Mouse (Mus musculus) neural tube, embryonic 14.5 days (tissue): Measurements from ENCODE around the gene Galm. TPM values are rescaled to one million over a fixed set of nuclear protein-coding genes. Genes with fewer than 3 reads are reported as not detected.

ENCODE experiments used
- ATAC-seq: fragments of 200-750 bp; cut with Nextera tagmentation; 2 replicates; pipeline ENCODE4 v1.8.0; 2017; ENCODE audit warnings: low read depth, mild to moderate bottlenecking, moderate TSS enrichment, moderate library complexity
- H3K27ac ChIP-seq: fragments of 300-500 bp; sonication (generic); 2 replicates; pipeline ENCODE4 v1.5.1; 2014; ENCODE audit warnings: low read depth, mild to moderate bottlenecking, control low read depth, low read length, moderate library complexity, mixed read lengths
- H3K27me3 ChIP-seq: fragments of 300-500 bp; sonication (generic); 2 replicates; pipeline ENCODE4 v1.6.1; 2014; ENCODE audit warnings: low read length; ENCODE audit not compliant: control insufficient read depth, insufficient read depth
- H3K36me3 ChIP-seq: fragments of 300-500 bp; sonication (generic); 2 replicates; pipeline ENCODE4 v1.6.1; 2014; ENCODE audit warnings: low read length, mixed read lengths; ENCODE audit not compliant: control insufficient read depth, insufficient read depth
- H3K4me1 ChIP-seq: fragments of 300-500 bp; sonication (generic); 2 replicates; pipeline ENCODE4 v1.6.1; 2014; ENCODE audit warnings: low read length; ENCODE audit not compliant: control insufficient read depth, insufficient read depth
- H3K4me2 ChIP-seq: fragments of 300-500 bp; sonication (generic); 2 replicates; pipeline ENCODE4 v1.6.1; 2014; ENCODE audit warnings: mild to moderate bottlenecking, low read depth, low read length, control low read depth
- H3K4me3 ChIP-seq: fragments of 300-500 bp; sonication (generic); 2 replicates; pipeline ENCODE4 v1.5.1; 2014; ENCODE audit warnings: low read depth, low read length, control low read depth, mixed read lengths
- H3K9ac ChIP-seq: fragments of 300-500 bp; sonication (generic); replicated peaks from 2 replicates; pipeline ENCODE4 v1.6.1; 2014; ENCODE audit warnings: low read depth, mild to moderate bottlenecking, control low read depth, low read length, mixed read lengths
- H3K9me3 ChIP-seq: fragments of 300-500 bp; sonication (generic); 2 replicates; pipeline ENCODE4 v1.6.1; 2016; ENCODE audit warnings: low read length; ENCODE audit not compliant: control insufficient read depth
- WGBS: fragments of 180-500 bp; shearing (Covaris S2); extraction: QIAGEN DNeasy Blood & Tissue Kit; methylation state at CpG from one replicate; pipeline ENCODE4 v1.1.7; 2014; 5-methylcytosine and 5-hydroxymethylcytosine counted together
- polyA plus RNA-seq: library from polyadenylated mRNA; unstranded; fragments of >200 nt; fragmentation: Nextera tagmentation; extraction: Ambion mirVana; gene quantifications from 2 replicates; pipeline ENCODE4 v1.2.1, GENCODE M21; 2014

Gene Galm
- polyA plus RNA-seq, 1 experiment from 2014 or later = 0.79 TPM

DNA sequence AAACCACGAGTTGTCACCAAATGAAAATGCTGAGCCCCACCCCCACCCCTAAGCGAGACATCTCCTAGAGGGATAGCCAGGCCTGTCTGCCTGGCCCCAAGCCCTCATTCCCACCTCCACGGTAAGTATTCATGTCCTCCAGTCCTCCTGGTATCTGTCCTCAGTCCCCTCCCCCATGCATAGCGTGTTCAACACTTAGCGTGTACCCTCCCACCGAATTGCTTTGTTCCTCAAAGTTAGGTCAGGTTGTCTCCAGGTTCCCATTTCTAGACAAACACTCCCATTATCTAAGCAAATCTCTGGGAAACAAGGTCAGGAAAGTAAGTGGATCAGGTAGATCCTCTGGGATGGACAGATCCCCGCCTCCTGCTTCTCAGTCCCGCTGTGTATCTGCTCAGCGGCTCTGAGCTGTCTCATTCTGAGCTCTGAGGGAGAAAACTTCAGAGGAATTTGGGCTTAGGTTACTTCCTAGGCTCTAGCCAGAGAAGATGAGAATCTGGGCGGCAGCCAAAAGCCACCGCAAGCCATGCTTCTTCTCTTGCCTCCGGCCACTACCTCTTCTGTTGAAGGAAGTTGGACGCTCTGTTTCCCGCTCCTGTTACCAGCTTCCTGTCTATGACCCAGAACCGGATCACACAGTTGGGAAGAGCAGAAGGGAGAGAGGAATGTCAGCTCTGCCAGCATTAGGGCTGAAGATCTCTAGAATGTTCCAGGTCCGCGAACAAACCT, 11.3 kb downstream of the Galm start:
- H3K36me3 ChIP-seq = no peaks in the 10 kb centered on the region
- no peaks in the 10 kb centered on the region for H3K4me1 ChIP-seq
- no peak overlapping the region for H3K27ac ChIP-seq
- no peaks in the 10 kb centered on the region for H3K9me3 ChIP-seq
- H3K4me3 ChIP-seq = no peak overlapping the region
- no peak overlapping the region for H3K9ac ChIP-seq
- WGBS = 82% methylated on average over 17 of the region's 17 CpGs
- H3K4me2 ChIP-seq = no peak overlapping the region
- H3K27me3 ChIP-seq = no peaks in the 10 kb centered on the region
- no peak for ATAC-seq

DNA sequence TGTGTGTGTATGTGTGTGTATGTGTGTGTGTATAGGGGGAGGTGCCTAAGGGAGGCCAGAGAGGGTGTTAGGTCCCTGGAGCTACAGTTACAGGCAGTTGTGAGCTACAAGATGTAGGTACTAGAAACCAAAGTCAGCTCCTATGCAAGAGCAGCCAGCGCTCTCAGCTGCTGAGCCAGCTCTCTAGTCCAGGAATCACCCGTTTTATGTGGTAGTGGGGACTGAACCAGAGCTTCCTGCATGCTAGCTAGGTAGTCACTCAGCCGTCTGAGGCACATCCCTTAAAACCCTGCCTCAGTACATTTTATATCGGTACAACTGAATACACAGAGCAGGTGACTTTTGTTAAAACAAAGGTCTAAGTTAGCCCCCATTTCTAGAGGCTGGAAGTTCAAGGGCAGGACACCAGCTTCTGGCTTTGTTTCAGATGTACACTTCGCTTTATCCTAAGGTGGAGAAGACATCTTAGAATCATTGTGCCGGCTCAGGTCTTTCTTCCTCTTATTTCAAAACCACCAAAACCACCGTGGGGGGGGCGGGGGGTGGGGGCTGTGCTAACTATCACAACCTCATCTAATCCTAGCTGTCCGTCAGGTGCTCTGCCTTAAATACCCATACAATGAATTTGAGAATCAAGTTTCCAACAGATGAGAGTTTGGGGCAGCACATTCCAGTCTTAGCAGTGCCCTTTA, 12.6 kb downstream of the Galm start:
- Histone ChIP-seq H3K9me3 (no peaks in the 10 kb centered on the region), H3K36me3 (no peaks in the 10 kb centered on the region), H3K4me2 (no peak overlapping the region), H3K27ac (no peak overlapping the region), H3K4me3 (no peak overlapping the region), H3K27me3 (no peaks in the 10 kb centered on the region), H3K4me1 (no peaks in the 10 kb centered on the region), H3K9ac (no peak overlapping the region)
- 77% methylated on average over 9 of the region's 9 CpGs for WGBS
- ATAC-seq = no peak

DNA sequence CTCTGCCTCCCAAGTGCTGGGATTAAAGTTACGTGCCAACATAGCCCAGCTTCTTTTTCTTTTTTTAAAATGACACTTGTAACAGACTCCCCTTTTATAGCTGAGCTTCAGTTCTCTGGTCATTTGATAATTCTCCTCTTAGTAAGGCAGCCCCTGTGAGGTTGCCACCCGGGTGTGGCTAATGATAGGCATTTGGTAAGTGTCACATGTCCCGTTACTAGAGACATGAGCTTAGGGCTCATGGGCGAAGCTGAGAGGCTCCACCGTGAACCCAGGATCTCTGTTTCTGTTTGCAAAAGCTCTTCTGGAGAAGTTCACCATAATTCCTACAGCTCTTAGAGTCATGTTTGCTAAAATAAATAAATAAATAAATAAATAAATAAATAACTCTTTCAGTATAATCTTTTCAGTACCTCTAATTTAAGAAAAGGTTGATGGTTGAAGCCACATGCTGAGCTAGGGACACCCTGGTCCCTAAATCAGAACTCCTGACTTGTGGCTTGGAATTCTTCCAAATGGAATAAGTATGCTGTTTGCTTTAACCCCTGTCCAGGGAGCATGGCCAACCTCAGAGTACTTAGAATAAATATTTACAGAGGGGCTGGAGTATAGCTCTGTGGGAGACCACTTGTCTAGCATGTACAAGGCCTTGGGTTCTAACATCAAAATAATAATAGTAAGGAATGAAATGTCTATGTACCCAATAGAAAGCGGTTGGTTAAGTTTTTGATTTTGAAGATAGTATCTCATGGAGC, 16.4 kb downstream of the Galm start:
- Histone ChIP-seq H3K27ac (no peak overlapping the region), H3K4me1 (no peaks in the 10 kb centered on the region), H3K9me3 (no peaks in the 10 kb centered on the region), H3K9ac (no peak overlapping the region), H3K27me3 (no peaks in the 10 kb centered on the region), H3K4me2 (no peak overlapping the region), H3K4me3 (no peak overlapping the region), H3K36me3 (no peaks in the 10 kb centered on the region)
- ATAC-seq = no peak
- 90% methylated on average over 6 of the region's 6 CpGs for WGBS

DNA sequence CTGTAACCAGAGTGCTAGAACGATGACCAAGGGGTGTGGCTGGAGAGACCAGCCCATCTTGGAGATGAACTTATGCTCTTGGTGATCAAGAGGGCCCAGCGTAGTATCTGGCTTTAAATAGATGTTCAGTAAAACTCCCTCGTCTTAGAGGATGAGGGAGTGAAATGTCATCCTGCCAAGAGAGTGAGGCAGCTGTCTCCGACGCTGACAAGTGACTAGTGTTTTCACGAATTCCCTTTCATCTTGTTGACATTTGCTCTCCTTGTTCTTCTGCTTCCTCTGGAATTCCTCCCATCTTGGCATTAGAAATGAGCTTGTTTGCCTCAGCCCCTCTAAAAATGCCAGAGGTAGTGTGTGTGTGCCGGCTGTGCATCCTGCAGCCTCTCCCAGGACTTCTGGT, 17.9 kb downstream of the Galm start:
- Histone ChIP-seq H3K27ac (no peak overlapping the region), H3K27me3 (no peaks in the 10 kb centered on the region), H3K36me3 (no peaks in the 10 kb centered on the region), H3K4me3 (no peak overlapping the region), H3K9ac (no peak overlapping the region), H3K9me3 (no peaks in the 10 kb centered on the region), H3K4me1 (no peaks in the 10 kb centered on the region), H3K4me2 (no peak overlapping the region)
- no peak for ATAC-seq
- WGBS = 67% methylated on average over 7 of the region's 7 CpGs

DNA sequence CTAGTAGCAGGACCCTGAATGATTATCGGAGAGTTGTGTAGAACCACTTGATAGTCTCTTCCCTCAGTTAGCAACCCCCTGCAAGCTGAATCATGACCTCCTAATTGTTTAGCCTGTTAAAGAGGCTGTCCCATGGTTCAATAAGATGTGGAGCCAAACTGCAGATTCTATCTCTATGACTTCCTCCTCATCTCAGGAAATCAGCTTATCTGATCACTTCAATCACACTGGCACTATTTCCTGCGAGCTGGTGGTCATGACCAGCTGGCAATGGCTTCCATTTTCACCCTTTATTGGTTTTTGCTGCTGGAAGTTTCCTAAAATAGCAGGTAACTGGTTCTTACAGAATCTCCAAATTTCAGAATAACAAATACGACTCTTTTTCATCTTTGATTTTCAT, 18.5 kb downstream of the Galm start:
- ATAC-seq = no peak
- Histone ChIP-seq H3K36me3 (no peaks in the 10 kb centered on the region), H3K9ac (no peak overlapping the region), H3K4me1 (no peaks in the 10 kb centered on the region), H3K4me3 (no peak overlapping the region), H3K27me3 (no peaks in the 10 kb centered on the region), H3K27ac (no peak overlapping the region), H3K9me3 (no peaks in the 10 kb centered on the region), H3K4me2 (no peak overlapping the region)
- WGBS = 90% methylated on average over 3 of the region's 3 CpGs

DNA sequence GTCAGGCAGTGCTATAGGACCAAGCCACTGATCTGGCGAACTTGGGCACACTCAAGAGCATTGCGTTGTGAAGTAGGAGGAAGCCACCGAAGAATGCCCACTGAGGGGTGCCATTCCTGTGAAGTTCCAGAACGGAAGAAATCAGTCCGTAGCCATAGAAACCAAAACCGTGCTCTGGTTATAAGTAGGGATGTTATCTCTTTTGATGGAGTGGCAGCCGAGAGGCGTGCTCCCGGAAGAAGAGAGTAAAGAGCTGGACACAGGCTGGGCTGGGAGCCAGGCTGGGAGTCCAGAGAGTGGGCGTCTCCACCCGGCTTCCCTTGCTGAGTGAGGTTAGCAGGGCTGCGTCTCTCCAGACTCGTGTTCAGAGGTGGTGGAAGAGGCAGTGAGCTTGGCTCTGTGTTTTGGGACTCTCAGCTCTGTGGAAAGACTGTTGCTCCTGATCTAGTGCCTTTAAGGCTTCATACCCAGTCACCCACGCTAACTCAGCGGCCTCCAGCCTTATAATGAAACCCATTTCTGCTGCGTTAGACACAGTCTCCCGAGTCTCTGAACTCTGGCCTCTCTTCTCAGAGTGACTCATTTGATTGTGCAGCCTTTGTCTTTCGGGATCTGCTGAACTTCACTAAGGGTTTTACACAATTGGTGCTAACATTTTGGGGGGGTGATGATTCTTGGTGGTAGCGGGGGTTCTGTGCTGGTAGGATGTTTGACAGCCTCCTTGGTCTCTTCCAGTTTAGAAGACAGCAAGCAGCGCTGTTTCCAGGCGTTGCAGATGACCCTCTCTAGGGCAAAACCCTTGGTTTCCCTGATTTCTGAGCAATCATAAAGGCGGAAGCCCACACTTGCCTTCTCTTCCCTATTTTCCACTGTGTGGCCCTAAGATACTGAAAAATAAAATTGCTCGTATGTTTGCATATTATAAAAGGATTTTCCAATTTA, 21.1 kb downstream of the Galm start:
- peak; percentile 68; the same call in 1 of the 2 replicates for ATAC-seq
- no peak overlapping the region for H3K27ac ChIP-seq
- H3K4me3 ChIP-seq = no peak overlapping the region
- WGBS = 44% methylated on average over 23 of the region's 23 CpGs
- H3K4me2 ChIP-seq = peak overlapping the region; percentile 12; the same call in 1 of the 2 replicates
- H3K36me3 ChIP-seq = no peaks in the 10 kb centered on the region
- H3K4me1 ChIP-seq = no peaks in the 10 kb centered on the region
- H3K9me3 ChIP-seq = no peaks in the 10 kb centered on the region
- no peak overlapping the region for H3K9ac ChIP-seq
- no peaks in the 10 kb centered on the region for H3K27me3 ChIP-seq

DNA sequence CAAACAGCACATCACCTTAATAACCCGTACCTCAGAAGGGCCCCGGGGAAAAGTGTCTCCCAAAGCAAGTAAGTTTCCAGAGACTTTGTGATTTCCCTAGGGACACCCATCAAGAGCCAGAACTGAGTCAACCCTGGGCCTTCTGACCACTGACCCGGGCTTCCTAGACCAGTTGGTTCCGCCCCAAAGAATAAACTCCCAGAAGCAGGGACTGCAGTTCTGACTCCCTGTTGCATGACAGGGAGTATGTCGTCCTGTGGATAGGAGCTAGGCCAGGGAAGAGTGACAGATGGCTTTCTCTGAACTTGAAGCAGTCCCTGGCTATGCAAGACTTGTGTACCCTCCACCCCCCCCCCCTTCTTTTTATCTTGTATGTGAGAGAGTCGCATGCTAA, 21.7 kb downstream of the Galm start:
- no peaks in the 10 kb centered on the region for H3K36me3 ChIP-seq
- no peaks in the 10 kb centered on the region for H3K9me3 ChIP-seq
- WGBS = 91% methylated on average over 6 of the region's 6 CpGs
- H3K9ac ChIP-seq = no peak overlapping the region
- no peaks in the 10 kb centered on the region for H3K27me3 ChIP-seq
- H3K4me1 ChIP-seq = no peaks in the 10 kb centered on the region
- ATAC-seq = no peak
- no peak overlapping the region for H3K27ac ChIP-seq
- no peak overlapping the region for H3K4me3 ChIP-seq
- no peak overlapping the region for H3K4me2 ChIP-seq

DNA sequence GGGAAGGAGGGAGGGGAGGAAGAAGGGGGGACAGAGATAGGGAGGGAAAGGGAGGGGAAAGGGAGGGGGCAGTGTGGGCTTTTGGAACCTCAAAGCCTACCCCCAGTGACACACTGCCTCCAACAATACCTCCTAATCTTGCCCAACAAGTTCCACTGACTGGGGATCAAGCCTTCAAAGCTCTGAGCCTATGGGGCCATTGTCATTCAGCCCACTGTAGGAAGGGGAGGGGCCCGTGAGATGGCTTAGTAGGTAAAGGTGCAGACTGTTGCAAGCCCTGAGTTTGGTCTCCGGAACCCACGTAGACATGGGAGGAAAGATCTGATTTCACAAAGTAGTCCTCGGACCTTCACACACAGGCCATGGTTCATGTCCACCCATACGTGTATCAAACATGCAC, 24.1 kb downstream of the Galm start:
- 31% methylated on average over 5 of the region's 5 CpGs for WGBS
- ATAC-seq = no peak
- H3K9ac ChIP-seq = no peak overlapping the region
- H3K4me1 ChIP-seq = no peaks in the 10 kb centered on the region
- no peak overlapping the region for H3K4me3 ChIP-seq
- H3K27ac ChIP-seq = no peak overlapping the region
- no peaks in the 10 kb centered on the region for H3K36me3 ChIP-seq
- no peaks in the 10 kb centered on the region for H3K9me3 ChIP-seq
- H3K27me3 ChIP-seq = no peaks in the 10 kb centered on the region
- H3K4me2 ChIP-seq = no peak overlapping the region
